Mouse (Mus musculus) CH12.LX (cell line): ENCODE data around the gene Ikzf1.

Source experiments
- BHLHE40 ChIP-seq: IDR thresholded peaks from 2 replicates; pipeline ENCODE4 v1.6.1; 2011; ENCODE audit warnings: mild to moderate bottlenecking, low read depth, low read length, improper control_type of control experiment
- CTCF ChIP-seq, 2 experiments: IDR thresholded peaks in 1 of 2; conservative IDR thresholded peaks in 1 of 2; 2 replicates each; pipeline ENCODE4 v1.5.1; 2011 to 2012; ENCODE audit warnings: low read depth in 2 of 2, low read length in 2 of 2, improper control_type of control experiment in 1 of 2, inconsistent platforms in 1 of 2, mild to moderate bottlenecking in 1 of 2, moderate library complexity in 1 of 2
- IRF4 ChIP-seq: IDR thresholded peaks from 2 replicates; pipeline ENCODE4 v1.6.1; 2014; ENCODE audit warnings: low read depth, mild to moderate bottlenecking, inconsistent platforms, low read length, improper control_type of control experiment
- MAZ ChIP-seq: IDR thresholded peaks from 2 replicates; pipeline ENCODE4 v1.6.1; 2012; ENCODE audit warnings: low read depth, mild to moderate bottlenecking, inconsistent platforms, low read length, improper control_type of control experiment, moderate library complexity
- NELFE ChIP-seq: IDR thresholded peaks from 2 replicates; pipeline ENCODE4 v1.6.1; 2011; ENCODE audit warnings: low read depth, low read length, improper control_type of control experiment
- RAD21 ChIP-seq: IDR thresholded peaks from 2 replicates; pipeline ENCODE4 v1.6.1; 2011; ENCODE audit warnings: low read depth, mild to moderate bottlenecking, low read length, improper control_type of control experiment, moderate library complexity
- TCF12 ChIP-seq: IDR thresholded peaks from 2 replicates; pipeline ENCODE4 v1.6.1; 2014; ENCODE audit warnings: low read depth, mild to moderate bottlenecking, inconsistent platforms, low read length, improper control_type of control experiment
- USF1 ChIP-seq: IDR thresholded peaks from 2 replicates; pipeline ENCODE4 v1.6.1; 2014; ENCODE audit warnings: low read depth, mild to moderate bottlenecking, inconsistent platforms, low read length, improper control_type of control experiment
- ZC3H11A ChIP-seq: IDR thresholded peaks from 2 replicates; pipeline ENCODE4 v1.6.1; 2012; ENCODE audit warnings: low read depth, mild to moderate bottlenecking, inconsistent platforms, low read length, improper control_type of control experiment
- ZNF384 ChIP-seq: IDR thresholded peaks from 2 replicates; pipeline ENCODE4 v1.6.1; 2012; ENCODE audit warnings: low read depth, low read length, improper control_type of control experiment, inconsistent platforms

DNA sequence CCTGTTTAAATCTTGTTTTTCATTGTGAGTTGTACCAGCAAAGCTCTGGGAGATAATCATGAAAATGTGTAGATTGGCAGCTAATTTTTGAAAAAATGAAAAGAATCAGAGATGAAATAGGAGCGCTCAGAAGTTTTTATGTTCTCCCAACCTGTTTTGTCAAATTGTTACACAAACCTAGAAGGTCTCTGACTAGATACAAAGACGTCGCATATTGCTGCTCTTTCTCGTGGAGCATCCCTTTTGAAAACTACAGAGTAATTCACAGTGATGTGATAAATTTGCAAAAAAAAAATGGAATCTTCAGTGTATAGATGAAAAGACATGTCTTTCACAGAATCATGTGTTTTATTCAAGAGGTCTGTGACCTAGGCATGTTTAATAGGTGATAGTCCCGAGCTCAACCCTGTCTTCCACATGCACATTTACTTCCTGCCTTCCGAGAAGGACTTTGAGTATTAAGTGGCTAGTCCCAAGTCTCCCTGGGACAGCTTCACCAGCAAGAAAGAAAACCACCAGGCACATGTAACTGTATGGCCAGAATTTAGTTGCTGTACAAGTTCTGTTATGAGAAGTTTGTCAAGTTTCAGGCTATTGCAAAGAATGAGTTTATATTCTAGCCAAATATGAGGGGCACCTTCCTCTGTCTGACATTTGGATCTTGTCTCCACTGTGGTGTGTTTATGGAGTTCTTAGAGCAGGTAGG is 9.8 kb downstream of the Ikzf1 start:
- TF ChIP-seq RAD21 (no peak), IRF4 (0 out of 2 replicates have a peak, but pooled peaks have one; percentile 24), ZC3H11A (no peak), USF1 (no peak), ZNF384 (no peak), BHLHE40 (peak; percentile 42), TCF12 (no peak; the same call in 1 of the 2 replicates), CTCF (conservative IDR thresholded peaks at IDR 0.05 in 1 of 2, IDR thresholded peaks at IDR 0.05 in 1 of 2; ENCODE audit: low read depth in 2 of 2, low read length in 2 of 2) (no peak), NELFE (no peak; the same call in 1 of the 2 replicates), MAZ (no peak; the same call in 1 of the 2 replicates)
